Mouse (Mus musculus) intestine, embryonic 16.5 days (tissue): ENCODE data around the gene Pradc1. TPM values are rescaled to one million over a fixed set of nuclear protein-coding genes. Genes with fewer than 3 reads are reported as not detected.
"Not testable (repeated sequence)": the region's sequence is repeated elsewhere in the genome, so short reads cannot be mapped to it uniquely, and the experiment has no call there.

Experiments used
- ATAC-seq: fragments of 200-750 bp; cut with Nextera tagmentation; 2 replicates; pipeline ENCODE4 v1.8.0; 2017; ENCODE audit warnings: moderate TSS enrichment, moderate library complexity
- H3K27ac ChIP-seq: fragments of 300-500 bp; sonication (generic); 2 replicates; pipeline ENCODE4 v1.5.1; 2014; ENCODE audit warnings: mild to moderate bottlenecking, low read length
- H3K27me3 ChIP-seq: fragments of 300-500 bp; sonication (generic); replicated peaks from 2 replicates; pipeline ENCODE4 v1.6.1; 2014; ENCODE audit warnings: low read length, control low read depth, mixed read lengths; ENCODE audit not compliant: control insufficient read depth, insufficient read depth
- H3K36me3 ChIP-seq: fragments of 300-500 bp; sonication (generic); 2 replicates; pipeline ENCODE4 v1.6.1; 2014; ENCODE audit warnings: low read length, control low read depth; ENCODE audit not compliant: control insufficient read depth, insufficient read depth
- H3K4me1 ChIP-seq: fragments of 300-500 bp; sonication (generic); 2 replicates; pipeline ENCODE4 v1.6.1; 2014; ENCODE audit warnings: low read length, control low read depth, mixed read lengths; ENCODE audit not compliant: control insufficient read depth, insufficient read depth
- H3K4me2 ChIP-seq: fragments of 300-500 bp; sonication (generic); 2 replicates; pipeline ENCODE4 v1.6.1; 2014; ENCODE audit warnings: low read depth, low read length, control low read depth
- H3K4me3 ChIP-seq: fragments of 300-500 bp; sonication (generic); 2 replicates; pipeline ENCODE4 v1.5.1; 2014; ENCODE audit warnings: mild to moderate bottlenecking, low read length
- H3K9ac ChIP-seq: fragments of 300-500 bp; sonication (generic); 2 replicates; pipeline ENCODE4 v1.6.1; 2014; ENCODE audit warnings: low read depth, low read length
- H3K9me3 ChIP-seq: fragments of 300-500 bp; sonication (generic); 2 replicates; pipeline ENCODE4 v1.6.1; 2016; ENCODE audit warnings: low read length, control low read depth; ENCODE audit not compliant: control insufficient read depth
- WGBS: fragments of 180-500 bp; shearing (Covaris S2); extraction: QIAGEN DNeasy Blood & Tissue Kit; methylation state at CpG from one replicate; pipeline ENCODE4 v1.1.7; 2014; 5-methylcytosine and 5-hydroxymethylcytosine counted together
- polyA plus RNA-seq: library from polyadenylated mRNA; unstranded; fragments of >200 nt; fragmentation: Nextera tagmentation; extraction: Ambion mirVana; gene quantifications from 2 replicates; pipeline ENCODE4 v1.2.1, GENCODE M21; 2015

Pradc1 gene
- polyA plus RNA-seq, 1 experiment from 2014 or later, result 41.2 TPM

DNA sequence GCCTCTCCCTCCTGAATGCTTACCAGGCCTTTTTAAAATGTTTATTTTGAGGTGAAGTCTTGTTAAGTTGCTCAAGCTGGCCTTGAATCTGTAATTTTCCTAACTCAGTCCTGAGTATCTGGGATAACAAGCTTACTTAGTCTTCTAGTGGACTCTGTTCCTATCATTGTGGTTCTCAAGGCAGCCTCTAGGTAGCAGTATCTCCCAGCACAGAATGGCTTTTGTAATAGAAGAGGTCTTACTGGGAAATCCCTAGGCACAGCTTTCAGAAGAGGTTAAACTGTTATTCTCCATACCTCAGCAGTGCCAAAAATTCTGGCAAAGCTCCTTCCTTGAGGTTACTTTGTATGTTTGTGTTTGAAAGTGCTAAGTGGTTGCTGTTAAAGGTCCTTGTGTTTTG is 13.6 kb upstream of the Pradc1 start:
- H3K36me3 ChIP-seq, result peaks cover 34% of the 10 kb centered on the region
- H3K4me2 ChIP-seq, result no peak overlapping the region

DNA sequence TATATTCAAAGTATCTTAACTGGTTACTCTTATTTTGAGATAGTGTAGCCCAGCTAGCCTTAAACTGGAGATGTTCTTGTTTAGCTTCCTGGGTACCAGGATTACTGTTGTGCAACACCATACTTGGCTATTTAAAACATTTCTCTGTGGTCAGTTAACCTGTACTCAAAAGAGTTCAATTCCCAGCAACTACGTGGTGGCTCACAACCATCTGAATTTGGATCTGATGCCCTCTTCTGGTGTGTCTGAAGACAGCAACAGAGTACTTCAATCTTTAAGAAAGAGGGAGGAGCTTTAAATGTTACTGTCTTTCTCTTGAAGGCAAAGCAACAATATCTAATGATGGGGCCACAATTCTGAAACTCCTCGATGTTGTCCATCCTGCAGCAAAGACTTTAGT is 7.9 kb upstream of the Pradc1 start:
- H3K9me3 ChIP-seq, result no peaks in the 10 kb centered on the region
- no peak for ATAC-seq
- 92% methylated on average over 2 of the region's 2 CpGs for WGBS
- peaks cover 15% of the 10 kb centered on the region for H3K36me3 ChIP-seq
- no peak overlapping the region for H3K9ac ChIP-seq
- H3K27ac ChIP-seq, result no peak overlapping the region
- peaks cover 15% of the 10 kb centered on the region for H3K4me1 ChIP-seq
- no peak overlapping the region for H3K4me2 ChIP-seq
- no peak overlapping the region for H3K4me3 ChIP-seq
- H3K27me3 ChIP-seq, result no peaks in the 10 kb centered on the region

More for the DNA sequence above, 13.6 kb upstream of the Pradc1 start:
- H3K27me3 ChIP-seq, result no peaks in the 10 kb centered on the region
- no peak overlapping the region for H3K9ac ChIP-seq
- H3K4me3 ChIP-seq, result no peak overlapping the region
- no peaks in the 10 kb centered on the region for H3K9me3 ChIP-seq
- no peak for ATAC-seq
- no peaks in the 10 kb centered on the region for H3K4me1 ChIP-seq
- no peak overlapping the region for H3K27ac ChIP-seq

DNA sequence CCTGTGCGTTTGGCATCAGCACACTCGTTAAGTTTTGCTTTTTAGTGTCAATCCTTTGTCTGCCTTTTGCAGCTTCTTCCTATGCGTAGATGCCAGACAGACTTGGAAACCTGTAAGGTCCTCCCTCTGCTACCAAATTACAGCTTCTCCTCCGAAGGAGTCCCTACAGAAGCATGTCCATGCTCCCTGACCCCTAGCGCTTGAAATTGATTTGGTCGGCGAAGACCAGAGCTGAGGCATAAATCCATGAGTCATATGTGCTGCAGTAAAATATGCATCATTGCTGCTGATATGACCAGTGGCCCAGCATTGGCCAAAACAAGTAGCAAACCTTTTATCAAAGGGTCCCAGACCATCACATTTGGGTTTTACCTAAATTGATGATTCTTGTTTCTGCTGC is 1.0 kb upstream of the Pradc1 start:
- H3K4me1 ChIP-seq, result peaks cover 33% of the 10 kb centered on the region
- WGBS, result 5% methylated on average over 7 of the region's 7 CpGs
- H3K9ac ChIP-seq, result peak overlapping the region; percentile 81
- H3K4me2 ChIP-seq, result peak overlapping the region; percentile 73
- H3K27ac ChIP-seq, result no peak overlapping the region
- H3K36me3 ChIP-seq, result no peaks in the 10 kb centered on the region
- H3K27me3 ChIP-seq, result no peaks in the 10 kb centered on the region
- ATAC-seq, result no peak
- H3K9me3 ChIP-seq, result no peaks in the 10 kb centered on the region
- H3K4me3 ChIP-seq, result peak overlapping the region; percentile 55

DNA sequence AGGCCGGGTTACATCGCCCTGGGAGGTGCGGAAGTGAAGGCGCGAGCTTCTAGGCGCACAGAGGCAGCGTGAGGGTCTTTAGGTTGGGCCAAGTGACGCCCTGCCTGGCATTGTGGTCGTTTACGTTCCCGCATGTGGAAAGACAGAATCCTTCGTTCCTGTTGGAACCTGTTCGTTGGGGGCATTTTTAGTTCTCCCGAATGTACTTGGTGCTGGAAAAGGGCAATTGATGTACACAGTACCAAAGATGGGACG is 568 bp upstream of the Pradc1 start:
- H3K4me2 ChIP-seq, result peak overlapping the region; percentile 73
- H3K27ac ChIP-seq, result peak overlapping the region; percentile 98
- peak; percentile 7; the same call in 1 of the 2 replicates for ATAC-seq
- peaks cover 30% of the 10 kb centered on the region for H3K4me1 ChIP-seq
- H3K9me3 ChIP-seq, result no peaks in the 10 kb centered on the region
- H3K9ac ChIP-seq, result peak overlapping the region; percentile 81
- peak overlapping the region; percentile 55 for H3K4me3 ChIP-seq
- under 1% methylated on average over 15 of the region's 15 CpGs for WGBS
- H3K27me3 ChIP-seq, result no peaks in the 10 kb centered on the region
- H3K36me3 ChIP-seq, result no peaks in the 10 kb centered on the region

DNA sequence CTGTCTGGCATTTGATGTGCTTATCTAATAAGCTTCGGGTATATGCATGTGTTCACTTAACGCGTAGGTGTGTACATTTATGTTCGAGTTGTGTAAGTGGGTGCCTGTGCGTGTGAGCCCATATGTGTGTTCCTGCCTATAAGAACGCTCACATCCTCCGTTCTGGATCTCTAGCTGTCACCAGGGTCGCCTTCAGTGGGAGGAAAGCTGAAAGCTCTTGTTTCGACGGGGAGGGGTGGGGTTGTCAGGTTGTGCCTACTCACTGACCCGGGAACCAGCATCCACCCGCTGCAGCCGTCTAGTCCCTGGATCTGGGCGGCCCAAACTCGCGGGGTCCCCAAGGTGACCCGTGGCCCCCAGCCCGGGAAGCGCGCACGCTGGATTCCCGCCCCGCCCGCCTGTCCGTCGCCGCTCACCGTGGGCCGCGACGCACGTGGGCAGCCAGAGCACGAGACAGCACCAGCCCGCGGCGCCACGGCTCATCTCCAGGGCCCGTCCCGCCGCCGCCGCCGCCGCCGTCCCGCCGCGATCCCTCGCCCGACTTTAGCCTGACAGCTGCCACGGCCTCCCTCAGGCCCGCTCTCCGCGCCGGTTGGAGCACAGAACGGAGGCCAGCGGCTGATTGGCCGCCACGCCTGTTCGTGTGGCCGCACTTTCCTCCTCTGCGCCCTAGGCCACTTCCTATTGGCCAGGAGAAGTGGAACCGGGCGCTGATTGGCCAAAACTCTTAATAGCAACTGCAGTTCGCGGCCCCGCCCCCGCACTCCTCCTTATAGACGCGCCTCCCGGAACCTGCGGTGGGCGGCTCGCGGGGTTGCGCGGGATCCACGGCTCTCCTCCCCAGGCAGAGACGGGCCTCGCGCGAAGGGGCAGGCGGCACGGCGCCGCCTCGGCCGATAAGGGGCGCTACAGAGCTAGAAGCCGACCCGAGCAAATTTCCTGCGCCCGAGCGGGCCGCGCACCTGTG is 790 bp downstream of the Pradc1 start, which contains the start of gene Cct7:
Cct7 (plus strand) TSS at position 818 of the 967 bp plus-strand sequence.
- H3K27me3 ChIP-seq, result no peaks in the 10 kb centered on the region
- peak within 1 kb of the TSS; percentile 98 for H3K27ac ChIP-seq
- no peaks in the 10 kb centered on the region for H3K9me3 ChIP-seq
- H3K4me2 ChIP-seq, result peak within 1 kb of the TSS; percentile 90
- H3K9ac ChIP-seq, result peak within 1 kb of the TSS; percentile 81
- 0 out of 2 replicates have a peak, but pooled peaks cover 3% of the 10 kb centered on the region for H3K36me3 ChIP-seq
- peak within 1 kb of the TSS; percentile 55 for H3K4me3 ChIP-seq
- 2% methylated on average over 91 of the region's 96 CpGs for WGBS
- peaks cover 24% of the 10 kb centered on the region for H3K4me1 ChIP-seq
- ATAC-seq, result peak; percentile 97

DNA sequence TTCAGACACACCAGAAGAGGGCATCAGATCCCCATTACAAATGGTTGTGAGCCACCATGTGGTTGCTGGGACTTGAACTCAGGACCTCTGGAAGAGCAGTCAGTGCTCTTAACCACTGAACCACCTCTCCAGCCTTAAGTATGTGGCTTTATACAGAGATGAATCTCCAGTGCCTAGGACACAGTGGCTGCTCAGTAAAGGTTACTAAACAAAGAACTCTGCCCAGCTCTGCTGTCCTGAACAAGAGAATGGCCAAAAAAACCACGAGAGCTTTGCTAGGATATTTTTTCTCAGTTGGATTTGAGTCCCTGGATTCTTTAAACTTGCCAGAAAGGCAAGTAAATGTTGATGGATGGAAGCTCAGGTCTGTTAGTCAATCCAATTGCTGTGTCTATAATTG is 1.6 kb downstream of the Pradc1 start:
- Histone ChIP-seq H3K4me3 (peak overlapping the region; percentile 55), H3K9ac (0 out of 2 replicates have a peak overlapping the region, but pooled peaks have one; percentile 81)

DNA sequence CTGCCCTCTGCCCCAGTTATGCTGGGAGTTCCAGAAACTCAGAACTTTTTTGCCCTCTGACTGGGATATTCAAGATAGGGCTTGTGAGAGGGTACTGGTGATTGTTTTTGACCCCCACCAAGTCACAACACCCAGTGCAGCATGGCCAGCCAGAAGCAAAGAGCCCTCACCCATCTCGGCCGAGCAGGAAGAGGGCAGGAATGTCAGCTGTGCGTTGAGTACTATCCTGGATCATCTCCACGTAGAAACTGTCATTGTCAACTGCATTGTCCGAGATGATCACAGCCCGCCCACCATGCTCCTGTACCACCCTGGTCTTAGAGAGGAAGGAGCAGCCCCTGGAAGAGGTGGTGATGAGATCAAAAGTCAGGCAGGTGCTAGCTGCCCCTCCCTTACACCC is 4.4 kb downstream of the Pradc1 start:
- H3K27ac ChIP-seq, result no peak overlapping the region
- H3K4me1 ChIP-seq, result 0 out of 2 replicates have a peak, but pooled peaks cover 5% of the 10 kb centered on the region
- no peak overlapping the region for H3K4me3 ChIP-seq
- no peaks in the 10 kb centered on the region for H3K27me3 ChIP-seq
- 81% methylated on average over 6 of the region's 6 CpGs for WGBS
- no peak for ATAC-seq
- no peak overlapping the region for H3K9ac ChIP-seq
- peaks cover 12% of the 10 kb centered on the region; the same call in 1 of the 2 replicates for H3K36me3 ChIP-seq
- no peak overlapping the region for H3K4me2 ChIP-seq
- no peaks in the 10 kb centered on the region for H3K9me3 ChIP-seq

More for the DNA sequence above, 1.6 kb downstream of the Pradc1 start:
- not testable (repeated sequence) for H3K27ac ChIP-seq, H3K9me3 ChIP-seq, H3K27me3 ChIP-seq, H3K36me3 ChIP-seq, ATAC-seq
- 54% methylated on average over 1 of the region's 1 CpGs for WGBS
- Histone ChIP-seq H3K4me1 (peaks cover 20% of the 10 kb centered on the region), H3K4me2 (peak overlapping the region; percentile 90)

DNA sequence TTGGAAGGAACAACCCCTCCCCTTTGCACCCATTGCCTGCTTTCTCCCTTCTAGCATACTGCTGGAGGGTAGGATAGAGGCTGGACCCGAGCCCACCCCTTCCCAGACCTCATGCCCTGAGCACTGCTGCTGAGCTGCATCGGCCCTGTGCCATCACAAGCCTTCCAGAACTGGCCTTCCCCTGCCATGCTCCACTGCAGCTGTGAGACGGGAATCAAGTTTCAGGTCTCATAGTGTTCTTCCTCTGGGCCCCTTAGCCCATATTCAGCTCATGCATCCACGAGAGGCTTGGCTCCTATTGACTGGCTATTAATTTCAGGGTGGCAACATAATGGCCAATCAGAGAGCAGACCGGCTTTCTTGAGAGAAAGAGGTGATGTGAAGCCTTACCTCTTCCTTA is 6.5 kb downstream of the Pradc1 start:
- Histone ChIP-seq H3K36me3 (peaks cover 19% of the 10 kb centered on the region; the same call in 1 of the 2 replicates), H3K9me3 (no peaks in the 10 kb centered on the region), H3K27me3 (no peaks in the 10 kb centered on the region), H3K4me3 (no peak overlapping the region), H3K27ac (no peak overlapping the region), H3K4me1 (no peaks in the 10 kb centered on the region), H3K9ac (no peak overlapping the region), H3K4me2 (no peak overlapping the region)
- WGBS, result 89% methylated on average over 5 of the region's 5 CpGs
- no peak for ATAC-seq

DNA sequence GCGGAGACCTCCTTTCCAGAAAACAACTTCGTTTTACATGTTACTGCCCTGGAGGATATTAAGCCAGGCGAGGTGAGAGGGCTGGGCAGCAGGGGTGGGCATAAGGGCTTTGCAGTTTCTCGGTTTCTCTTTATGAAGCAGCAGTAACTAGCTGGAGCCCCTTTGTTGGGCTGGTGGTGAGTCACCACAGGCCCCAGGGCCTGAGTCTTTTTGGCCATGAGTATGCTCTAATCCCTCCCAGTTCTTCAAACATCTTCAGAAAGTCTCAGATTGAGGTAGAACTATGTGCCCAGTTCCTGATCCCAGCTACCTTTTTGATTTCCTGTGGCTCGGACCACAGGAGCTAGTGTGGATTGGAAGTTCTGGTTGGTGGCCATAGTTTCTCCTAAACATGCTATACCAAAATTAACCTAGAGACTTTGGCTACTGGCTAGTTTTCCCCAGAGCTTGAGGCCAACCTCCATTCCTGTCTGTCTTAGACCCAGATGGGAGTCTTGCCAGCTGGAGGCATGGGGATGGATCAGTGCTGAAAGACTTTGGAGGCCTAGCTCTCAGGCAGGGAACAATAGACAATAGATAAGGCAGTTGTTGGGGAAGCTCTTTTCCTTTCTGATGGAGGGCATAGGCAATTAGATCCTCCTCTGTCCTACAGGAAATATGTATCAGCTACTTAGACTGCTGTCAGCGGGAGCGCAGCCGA is 7.4 kb downstream of the Pradc1 start:
- 88% methylated on average over 8 of the region's 8 CpGs for WGBS
- H3K4me1 ChIP-seq, result no peaks in the 10 kb centered on the region
- H3K9ac ChIP-seq, result no peak overlapping the region
- no peak overlapping the region for H3K27ac ChIP-seq
- H3K27me3 ChIP-seq, result no peaks in the 10 kb centered on the region
- no peak for ATAC-seq
- H3K4me2 ChIP-seq, result no peak overlapping the region
- peaks cover 19% of the 10 kb centered on the region; the same call in 1 of the 2 replicates for H3K36me3 ChIP-seq
- no peaks in the 10 kb centered on the region for H3K9me3 ChIP-seq
- no peak overlapping the region for H3K4me3 ChIP-seq
